Comparison of ENCODE assay signal across 17 mouse cellular contexts in genomic region chr7:74628799-74629468, GRCm38 (mm10).
"Had no signal": no experiment of that assay in that cellular context is flagged by ENCODE, and none has a peak within 500 bp of the region (broad histone marks: within the 10 kb centered on the region; RNA-seq: fewer than 3 reads in every experiment).

No protein-coding gene starts in this region.

- H3K27me3 ChIP-seq: limb, embryonic 12.5 days; limb, embryonic 15.5 days; liver, embryonic 12.5 days; liver, embryonic 15.5 days; midbrain, embryonic 12.5 days; neural tube, embryonic 13.5 days had no signal

- H3K9me3 ChIP-seq: limb, embryonic 12.5 days; limb, embryonic 15.5 days; liver, embryonic 12.5 days; liver, embryonic 15.5 days; midbrain, embryonic 12.5 days; neural tube, embryonic 13.5 days had no signal

- H3K4me3 ChIP-seq: limb, embryonic 12.5 days; limb, embryonic 15.5 days; liver, embryonic 12.5 days; liver, embryonic 15.5 days; midbrain, embryonic 12.5 days; myocyte; neural tube, embryonic 13.5 days had no signal

- ATAC-seq: liver, embryonic 12.5 days; midbrain, embryonic 16.5 days had no signal

- H3K9ac ChIP-seq: limb, embryonic 12.5 days; limb, embryonic 15.5 days; liver, embryonic 12.5 days; liver, embryonic 15.5 days; midbrain, embryonic 12.5 days; neural tube, embryonic 13.5 days had no signal

- H3K4me2 ChIP-seq: limb, embryonic 12.5 days; limb, embryonic 15.5 days; liver, embryonic 12.5 days; liver, embryonic 15.5 days; midbrain, embryonic 12.5 days; neural tube, embryonic 13.5 days had no signal

- H3K36me3 ChIP-seq: limb, embryonic 12.5 days; limb, embryonic 15.5 days; liver, embryonic 12.5 days; liver, embryonic 15.5 days; midbrain, embryonic 12.5 days; neural tube, embryonic 13.5 days had no signal

- DNase-seq: kidney, adult 11 months; kidney, adult 8-10 months; kidney, postnatal 10 days; kidney, postnatal 4 days; left cerebral cortex, postnatal 4 days; lung, adult 18-20 months; right cerebral cortex, postnatal 4 days; thymus, postnatal 25 days had no signal

- H3K4me1 ChIP-seq: limb, embryonic 12.5 days; limb, embryonic 15.5 days; liver, embryonic 12.5 days; liver, embryonic 15.5 days; midbrain, embryonic 12.5 days; neural tube, embryonic 13.5 days had no signal

- H3K27ac ChIP-seq: limb, embryonic 12.5 days; limb, embryonic 15.5 days; liver, embryonic 12.5 days; liver, embryonic 15.5 days; macrophage; midbrain, embryonic 12.5 days; neural tube, embryonic 13.5 days had no signal
